Mouse (Mus musculus): ENCODE results near the gene Pnliprp1.

DNA sequence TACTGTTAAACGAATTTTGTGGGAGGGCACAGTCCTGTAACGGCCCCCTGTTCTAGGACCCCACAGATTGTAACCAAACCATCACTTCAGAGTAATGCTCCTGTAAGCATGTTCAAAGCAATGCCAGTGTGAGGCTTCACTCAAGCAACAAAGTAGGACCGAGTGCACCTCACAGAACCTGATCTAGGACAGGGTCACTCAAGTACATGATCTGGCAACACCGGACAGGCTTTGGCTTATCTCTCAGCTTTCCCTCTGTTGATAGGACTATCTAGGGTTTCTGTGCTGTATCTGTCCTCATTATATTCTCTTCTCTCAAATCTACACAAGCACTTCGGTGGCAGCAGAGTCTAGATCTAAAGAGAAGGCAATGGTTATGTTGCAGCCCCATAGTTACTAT lies 2.1 kb upstream of the Pnliprp1 start:
- TF ChIP-seq EP300 (IDR thresholded peaks at IDR 0.05; ENCODE audit: low read depth in 1 of 2, low read length in 2 of 2): no peak
- TF ChIP-seq POLR2A (IDR thresholded peaks at IDR 0.05; ENCODE audit: control insufficient read depth in 1 of 2, insufficient read depth in 1 of 2, low read depth in 1 of 2, low read length in 2 of 2, poor library complexity in 1 of 2): no peak
- no peak for TF ChIP-seq E2F4 (IDR thresholded peaks at IDR 0.05; ENCODE audit: borderline replicate concordance, low read depth, low read length)
- no peak for TF ChIP-seq CTCF (IDR thresholded peaks at IDR 0.05 in 2 of 3, conservative IDR thresholded peaks at IDR 0.05 in 1 of 3; ENCODE audit: control insufficient read depth in 1 of 3, insufficient read depth in 1 of 3, low read depth in 2 of 3, low read length in 3 of 3, poor library complexity in 1 of 3, severe bottlenecking in 1 of 3)
- no peak for TF ChIP-seq GATA1 (IDR thresholded peaks at IDR 0.05; ENCODE audit: low read depth, low read length)
- TF ChIP-seq SIN3A (IDR thresholded peaks at IDR 0.05; ENCODE audit: low read length): no peak
- no peak for TF ChIP-seq MEF2A (IDR thresholded peaks at IDR 0.05; ENCODE audit: extremely low read depth, insufficient replicate concordance, low read depth, low read length, poor library complexity, severe bottlenecking)
- no peak for TF ChIP-seq MAX (IDR thresholded peaks at IDR 0.05; ENCODE audit: low read length)
- no peak for TF ChIP-seq ZC3H11A (IDR thresholded peaks at IDR 0.05; ENCODE audit: low read depth, low read length)
- no peak for TF ChIP-seq USF2 (IDR thresholded peaks at IDR 0.05; ENCODE audit: borderline replicate concordance in 1 of 2, insufficient read depth in 1 of 2, low read depth in 1 of 2, low read length in 2 of 2)
- no peak for TF ChIP-seq ZMIZ1 (IDR thresholded peaks at IDR 0.05; ENCODE audit: low read depth, low read length)
- TF ChIP-seq JUND (IDR thresholded peaks at IDR 0.05; ENCODE audit: low read depth, low read length): no peak
